Mouse (Mus musculus): ENCODE measurements around the gene Eid2. TPM values are rescaled to one million over a fixed set of nuclear protein-coding genes. Genes with fewer than 3 reads are reported as not detected.

Eid2 gene
- polyA plus RNA-seq, 1 experiment from 2014 or later = 16.4 TPM

GRCm38 (mm10) chr7:28298837-28299625, 31.4 kb downstream of the Eid2 start:
- Histone ChIP-seq H3K27me3 (replicated peaks) (no peaks in the 10 kb centered on the region; the same call in 1 of the 2 replicates), H3K4me2 (peak overlapping the region; percentile 47), H3K9ac (no peak overlapping the region), H3K36me3 (replicated peaks) (no peaks in the 10 kb centered on the region), H3K9me3 (no peaks in the 10 kb centered on the region), H3K4me1 (peaks cover 36% of the 10 kb centered on the region), H3K4me3 (peak overlapping the region; percentile 22), H3K27ac (0 out of 2 replicates have a peak overlapping the region, but pooled peaks have one; percentile 22)
- ATAC-seq (replicated peaks) = 0 out of 2 replicates have a peak, but pooled peaks have one; percentile 28
- 10% methylated on average over 43 of the region's 43 CpGs for WGBS

GRCm38 (mm10) chr7:28301616-28302433, 34.1 kb downstream of the Eid2 start, which contains the start of gene Dll3:
Gene Dll3, minus strand, starts transcription at chr7:28302238.
- ATAC-seq (replicated peaks) = peak; percentile 55
- Histone ChIP-seq H3K4me1 (peaks cover 26% of the 10 kb centered on the region), H3K9me3 (no peaks in the 10 kb centered on the region), H3K27ac (peak within 1 kb of the TSS; percentile 74), H3K27me3 (replicated peaks) (no peaks in the 10 kb centered on the region; the same call in 1 of the 2 replicates), H3K36me3 (replicated peaks) (peaks cover 13% of the 10 kb centered on the region), H3K9ac (peak within 1 kb of the TSS; percentile 37), H3K4me3 (peak within 1 kb of the TSS; percentile 37), H3K4me2 (peak within 1 kb of the TSS; percentile 54)
- 1% methylated on average over 30 of the region's 30 CpGs for WGBS

GRCm38 (mm10) chr7:28305641-28306040, 38.0 kb downstream of the Eid2 start:
- peaks cover 30% of the 10 kb centered on the region for H3K36me3 ChIP-seq (replicated peaks)

GRCm38 (mm10) chr7:28306216-28306615, 38.5 kb downstream of the Eid2 start:
- WGBS = 95% methylated on average over 8 of the region's 8 CpGs
- no peak overlapping the region for H3K27ac ChIP-seq
- no peak overlapping the region for H3K4me2 ChIP-seq
- no peak overlapping the region for H3K9ac ChIP-seq
- peaks cover 26% of the 10 kb centered on the region for H3K4me1 ChIP-seq
- no peak overlapping the region for H3K4me3 ChIP-seq
- H3K27me3 ChIP-seq (replicated peaks) = no peaks in the 10 kb centered on the region
- H3K9me3 ChIP-seq = no peaks in the 10 kb centered on the region
- H3K36me3 ChIP-seq (replicated peaks) = peaks cover 30% of the 10 kb centered on the region
- ATAC-seq (replicated peaks) = no peak

More at GRCm38 (mm10) chr7:28305641-28306040, 38.0 kb downstream of the Eid2 start:
- Histone ChIP-seq H3K9me3 (no peaks in the 10 kb centered on the region), H3K27me3 (replicated peaks) (no peaks in the 10 kb centered on the region), H3K4me3 (no peak overlapping the region), H3K9ac (no peak overlapping the region), H3K4me2 (no peak overlapping the region), H3K4me1 (peaks cover 23% of the 10 kb centered on the region), H3K27ac (no peak overlapping the region)
- ATAC-seq (replicated peaks) = no peak
- WGBS = 90% methylated on average over 10 of the region's 10 CpGs

- H3K4me2 ChIP-seq = no peak overlapping the region
- H3K27ac ChIP-seq = no peak overlapping the region
- WGBS = 31% methylated on average over 9 of the region's 9 CpGs
- H3K36me3 ChIP-seq (replicated peaks) = peaks cover 37% of the 10 kb centered on the region
- no peaks in the 10 kb centered on the region for H3K9me3 ChIP-seq
- no peak overlapping the region for H3K4me3 ChIP-seq
- ATAC-seq (replicated peaks) = no peak
- H3K4me1 ChIP-seq = peaks cover 22% of the 10 kb centered on the region
- no peaks in the 10 kb centered on the region for H3K27me3 ChIP-seq (replicated peaks)
- H3K9ac ChIP-seq = no peak overlapping the region
Observed at GRCm38 (mm10) chr7:28309737-28310136, 42.1 kb downstream of the Eid2 start.

- Histone ChIP-seq H3K4me3 (peak overlapping the region; percentile 86), H3K36me3 (replicated peaks) (peaks cover 43% of the 10 kb centered on the region), H3K27ac (peak overlapping the region; percentile 83), H3K4me1 (peaks cover 22% of the 10 kb centered on the region), H3K9ac (peak overlapping the region; percentile 97), H3K9me3 (no peaks in the 10 kb centered on the region), H3K27me3 (replicated peaks) (no peaks in the 10 kb centered on the region), H3K4me2 (peak overlapping the region; percentile 95)
- WGBS = 6% methylated on average over 35 of the region's 35 CpGs
- peak; percentile 72 for ATAC-seq (replicated peaks)
Observed at GRCm38 (mm10) chr7:28311151-28311925, 43.7 kb downstream of the Eid2 start.

- peak within 1 kb of the TSS; percentile 86 for H3K4me3 ChIP-seq
- H3K9me3 ChIP-seq = no peaks in the 10 kb centered on the region
- H3K27me3 ChIP-seq (replicated peaks) = no peaks in the 10 kb centered on the region
- peaks cover 43% of the 10 kb centered on the region for H3K36me3 ChIP-seq (replicated peaks)
- peak within 1 kb of the TSS; percentile 97 for H3K9ac ChIP-seq
- H3K4me2 ChIP-seq = peak within 1 kb of the TSS; percentile 95
- under 1% methylated on average over 45 of the region's 45 CpGs for WGBS
- ATAC-seq (replicated peaks) = peak; percentile 96
- peak within 1 kb of the TSS; percentile 83 for H3K27ac ChIP-seq
- peaks cover 22% of the 10 kb centered on the region for H3K4me1 ChIP-seq
Observed at GRCm38 (mm10) chr7:28311926-28312543, 44.4 kb downstream of the Eid2 start, which contains the start of gene Timm50. Gene Timm50, minus strand, starts transcription at chr7:28312072.

GRCm38 (mm10) chr7:28318036-28318435, 50.4 kb downstream of the Eid2 start:
- H3K4me1 ChIP-seq = no peaks in the 10 kb centered on the region
- no peak for ATAC-seq (replicated peaks)
- peaks cover 84% of the 10 kb centered on the region for H3K36me3 ChIP-seq (replicated peaks)
- no peak overlapping the region for H3K4me3 ChIP-seq
- no peaks in the 10 kb centered on the region for H3K27me3 ChIP-seq (replicated peaks)
- H3K9me3 ChIP-seq = no peaks in the 10 kb centered on the region
- WGBS = 94% methylated on average over 3 of the region's 3 CpGs
- H3K9ac ChIP-seq = no peak overlapping the region
- H3K4me2 ChIP-seq = no peak overlapping the region
- no peak overlapping the region for H3K27ac ChIP-seq

GRCm38 (mm10) chr7:28318714-28319113, 51.0 kb downstream of the Eid2 start:
- ATAC-seq (replicated peaks) = no peak
- Histone ChIP-seq H3K9me3 (no peaks in the 10 kb centered on the region), H3K36me3 (replicated peaks) (peaks cover 91% of the 10 kb centered on the region), H3K9ac (no peak overlapping the region), H3K4me3 (no peak overlapping the region), H3K27ac (no peak overlapping the region), H3K27me3 (replicated peaks) (no peaks in the 10 kb centered on the region), H3K4me1 (no peaks in the 10 kb centered on the region), H3K4me2 (no peak overlapping the region)
- WGBS = 95% methylated on average over 17 of the region's 17 CpGs

All from midbrain, embryonic 15.5 days (tissue).